In the genomic region with DNA sequence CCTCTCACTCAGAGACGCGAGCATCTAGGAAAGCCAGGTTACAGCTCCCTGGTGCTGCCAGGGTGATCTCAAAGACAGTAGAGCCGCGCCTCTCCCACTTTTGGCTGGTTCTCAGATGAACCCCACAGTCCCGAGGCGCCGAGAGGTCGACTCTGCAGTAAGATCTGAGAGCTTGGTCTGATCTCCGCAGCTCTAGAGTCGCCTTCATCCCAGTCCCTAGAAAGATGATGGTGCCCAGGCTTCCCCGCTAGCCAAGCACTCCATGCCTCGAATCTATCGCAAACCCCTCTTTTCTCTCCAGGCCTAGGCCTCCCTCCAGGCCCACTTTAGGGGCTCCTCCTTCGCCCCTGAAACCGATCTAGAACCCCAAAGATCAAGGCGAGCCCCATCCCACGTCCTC, we compare ENCODE assay signal across 8 mouse cellular contexts. TPM values are rescaled to one million over a fixed set of nuclear protein-coding genes. Genes with fewer than 3 reads are reported as not detected.
DNase-seq lines count a peak whose midpoint lies in the region; ATAC-seq and TF ChIP-seq lines count a peak whose summit lies in the region.

No protein-coding gene starts in this region.

- DNase-seq in heart, adult 8-10 months (ENCODE audit: low spot score), result no peak
- DNase-seq in ZHBTc4 (ENCODE audit: low read depth, low spot score), result peak; percentile 37
- DNase-seq in heart, postnatal 0 days (ENCODE audit: low spot score), result peak; percentile 27
- DNase-seq in lung, postnatal 10 days, result peak; percentile 26
- DNase-seq in layer of hippocampus, adult 18-20 months (ENCODE audit: low spot score in 2 of 2), result no peak
- no peak for DNase-seq in cerebellum, adult 9-11 months
- DNase-seq in layer of hippocampus, postnatal 14 days (ENCODE audit: low spot score in 2 of 2), result no peak

- H3K27me3 ChIP-seq in heart, embryonic 16.5 days (ENCODE audit: control insufficient read depth, insufficient read depth, low read length), result no peaks in the 10 kb centered on the region
- H3K27me3 ChIP-seq in heart, postnatal 0 days (ENCODE audit: control insufficient read depth, insufficient read depth, low read length), result no peaks in the 10 kb centered on the region

- TF ChIP-seq CTCF in heart, postnatal 0 days (IDR thresholded peaks at IDR 0.05; ENCODE audit: low read depth), result no peak

- no peak; the same call in 1 of the 2 replicates for TF ChIP-seq EP300 in heart, postnatal 0 days (IDR thresholded peaks at IDR 0.05; ENCODE audit: low read depth)

- H3K4me1 ChIP-seq in heart, embryonic 16.5 days (ENCODE audit: control insufficient read depth, insufficient read depth, low read length), result peaks cover 10% of the 10 kb centered on the region
- peaks cover 5% of the 10 kb centered on the region for H3K4me1 ChIP-seq in heart, postnatal 0 days (ENCODE audit: control insufficient read depth, insufficient read depth)

- no peaks in the 10 kb centered on the region for H3K9me3 ChIP-seq in heart, embryonic 16.5 days (replicated peaks; ENCODE audit: control insufficient read depth, low read length)
- H3K9me3 ChIP-seq in heart, postnatal 0 days (replicated peaks; ENCODE audit: control insufficient read depth, low read length), result no peaks in the 10 kb centered on the region

- H3K27ac ChIP-seq in heart, embryonic 16.5 days (ENCODE audit: low read length), result peak overlapping the region; percentile 72
- peak overlapping the region; percentile 65 for H3K27ac ChIP-seq in heart, postnatal 0 days (ENCODE audit: low read depth)

- no peaks in the 10 kb centered on the region for H3K36me3 ChIP-seq in heart, embryonic 16.5 days (ENCODE audit: control insufficient read depth, insufficient read depth)
- no peaks in the 10 kb centered on the region for H3K36me3 ChIP-seq in heart, postnatal 0 days (replicated peaks; ENCODE audit: control insufficient read depth, insufficient read depth, low read length)

- peak overlapping the region; percentile 91 for H3K4me3 ChIP-seq in heart, embryonic 16.5 days (ENCODE audit: low read length)
- peak overlapping the region; percentile 81 for H3K4me3 ChIP-seq in heart, postnatal 0 days (ENCODE audit: low read depth, low read length)

- peak overlapping the region; percentile 82 for H3K9ac ChIP-seq in heart, embryonic 16.5 days (ENCODE audit: low read length)
- H3K9ac ChIP-seq in heart, postnatal 0 days (replicated peaks; ENCODE audit: low read depth, low read length), result peak overlapping the region; percentile 59

- ATAC-seq in heart, embryonic 16.5 days (replicated peaks; ENCODE audit: extremely low read depth, insufficient read depth, low FRiP score), result peak; percentile 11; the same call in 1 of the 2 replicates
- peak; percentile 8; the same call in 1 of the 2 replicates for ATAC-seq in heart, postnatal 0 days (ENCODE audit: insufficient read depth, low read depth)

- H3K4me2 ChIP-seq in heart, embryonic 16.5 days (ENCODE audit: low read depth, low read length), result peak overlapping the region; percentile 83
- H3K4me2 ChIP-seq in heart, postnatal 0 days (ENCODE audit: low read depth, low read length), result peak overlapping the region; percentile 78

- whole genome bisulfite sequencing in heart, embryonic 16.5 days, result under 1% methylated on average over 17 of the region's 17 CpGs
- WGBS in heart, postnatal 0 days, result under 1% methylated on average over 16 of the region's 17 CpGs

RNA-seq across cellular contexts. Expression of a gene that starts 0.5 kb away (rescaled TPM):
- polyA plus RNA-seq in heart, embryonic 16.5 days (2015; fragmentation: Nextera tagmentation; extraction: Ambion mirVana), result 95.6 and 101 TPM in 2 replicates
- 10 to 100 TPM; 31.3 to 56.0 (median 43.5) TPM for total RNA-seq in heart, adult 8-10 months (2022)
- total RNA-seq in heart, postnatal 0 days (2014; rRNA removed; ENCODE audit: low replicate concordance), result 37.2 and 38.2 TPM in 2 replicates
- polyA plus RNA-seq in heart, postnatal 0 days (2015; fragmentation: Nextera tagmentation; extraction: Ambion mirVana), result 79.5 and 80.6 TPM in 2 replicates
- 100 to 1,000 TPM; 127 to 132 TPM for total RNA-seq in layer of hippocampus, adult 18-20 months (2021)
- 100 to 1,000 TPM; 111 to 121 TPM for total RNA-seq in layer of hippocampus, postnatal 14 days (2021)

RNA-seq across cellular contexts. Expression of a gene that starts 0.6 kb away (rescaled TPM):
- 10.0 and 11.4 TPM in 2 replicates for polyA plus RNA-seq in heart, embryonic 16.5 days (2015; fragmentation: Nextera tagmentation; extraction: Ambion mirVana)
- 1 to 10 TPM; 2.2 to 4.9 (median 2.7) TPM for total RNA-seq in heart, adult 8-10 months (2022)
- total RNA-seq in heart, postnatal 0 days (2014; rRNA removed; ENCODE audit: low replicate concordance), result 4.2 and 5.9 TPM in 2 replicates
- 4.6 and 5.1 TPM in 2 replicates for polyA plus RNA-seq in heart, postnatal 0 days (2015; fragmentation: Nextera tagmentation; extraction: Ambion mirVana)
- 1 to 10 TPM; 5.2 to 7.6 TPM for total RNA-seq in layer of hippocampus, adult 18-20 months (2021)
- total RNA-seq in layer of hippocampus, postnatal 14 days (2021), result 1 to 10 TPM; 8.2 to 8.3 TPM

RNA-seq across cellular contexts. Expression of a gene that starts 26.3 kb away (rescaled TPM):
- polyA plus RNA-seq in heart, embryonic 16.5 days (2015; fragmentation: Nextera tagmentation; extraction: Ambion mirVana), result 60.5 and 63.3 TPM in 2 replicates
- total RNA-seq in heart, adult 8-10 months (2022), result 10 to 100 TPM; 46.6 to 60.7 (median 56.0) TPM
- 72.8 and 89.7 TPM in 2 replicates for total RNA-seq in heart, postnatal 0 days (2014; rRNA removed; ENCODE audit: low replicate concordance)
- polyA plus RNA-seq in heart, postnatal 0 days (2015; fragmentation: Nextera tagmentation; extraction: Ambion mirVana), result 34.4 and 36.4 TPM in 2 replicates
- total RNA-seq in layer of hippocampus, adult 18-20 months (2021), result 10 to 100 TPM; 38.1 to 40.1 TPM
- 10 to 100 TPM; 39.8 to 41.8 TPM for total RNA-seq in layer of hippocampus, postnatal 14 days (2021)

Comparison
In these comparisons a context has a peak if more than half of its experiments do, and no peak if none do; other contexts are left out.
1. DNase-seq: peak in ZHBTc4 (single experiment), heart, postnatal 0 days (single experiment) and lung, postnatal 10 days (single experiment); none in heart, adult 8-10 months (single experiment), layer of hippocampus, adult 18-20 months (0 of 2), cerebellum, adult 9-11 months (single experiment) and layer of hippocampus, postnatal 14 days (0 of 2).